Mouse (Mus musculus) CD4-positive, CD25-positive, alpha-beta regulatory T cell, adult 4 months (primary cell): ENCODE results near the gene Luzp1. TPM values are rescaled to one million over a fixed set of nuclear protein-coding genes. Genes with fewer than 3 reads are reported as not detected.

Source experiments
- polyA plus RNA-seq, 2 experiments: library from polyadenylated mRNA; unstranded; fragments of 100-300 nt; shearing (Covaris generic); gene quantifications; one replicate each; pipeline ENCODE4 v1.2.1; 2017

The Luzp1 gene
- polyA plus RNA-seq, 2 experiments from 2014 or later: 5.8 to 7.2 TPM

Other genes starting within 250 kb of the Luzp1 start
- gene Tcea3, start 222.0 kb upstream of the Luzp1 start, polyA plus RNA-seq: 1 to 10 TPM in 1 of 2 experiments, not detected in 1; 1.2 TPM
- gene Zfp46, start 185.1 kb upstream of the Luzp1 start, polyA plus RNA-seq: 10 to 100 TPM in 1 of 2 experiments, 1 to 10 TPM in 1; 9.7 to 12.3 TPM
- 100 to 1,000 TPM in 1 of 2 experiments, 10 to 100 TPM in 1; 78.7 to 103 TPM for gene Hnrnpr, start 158.8 kb upstream of the Luzp1 start, polyA plus RNA-seq
- gene Htr1d, start 46.2 kb upstream of the Luzp1 start, polyA plus RNA-seq: not detected
- not detected for gene 6030445D17Rik, start 7.5 kb upstream of the Luzp1 start, polyA plus RNA-seq
- gene Kdm1a, start 133.0 kb downstream of the Luzp1 start, polyA plus RNA-seq: 10 to 100 TPM; 21.0 to 25.9 TPM
- not detected for gene Tex46, start 140.7 kb downstream of the Luzp1 start, polyA plus RNA-seq
- under 1 TPM in 1 of 2 experiments, not detected in 1; 0.17 TPM for gene Lactbl1, start 152.9 kb downstream of the Luzp1 start, polyA plus RNA-seq